Mouse (Mus musculus) MEL (cell line): ENCODE data around the gene Hs1bp3. TPM values are rescaled to one million over a fixed set of nuclear protein-coding genes. Genes with fewer than 3 reads are reported as not detected.
A peak's percentile ranks its signal among the peaks of the same experiment; 100 is the strongest.

ENCODE experiments used
- DNase-seq: peaks from one replicate; pipeline ENCODE4 v3.0.0; 2011; ENCODE audit warnings: low read depth, low spot score
- H3K27ac ChIP-seq: 2 replicates; pipeline ENCODE4 v1.5.1; 2012; ENCODE audit warnings: low read depth, mild to moderate bottlenecking, control low read depth, low read length, moderate library complexity; ENCODE audit not compliant: control insufficient read depth
- H3K27me3 ChIP-seq, 2 experiments: fragments of 150-350 bp in 1 of 2; sonication (generic) in 1 of 2; 2 replicates each; pipeline ENCODE4 v1.6.1; 2012; ENCODE audit warnings: low read length in 2 of 2, mild to moderate bottlenecking in 2 of 2, improper control_type of control experiment in 1 of 2, moderate library complexity in 1 of 2; ENCODE audit not compliant: insufficient read depth in 2 of 2, control insufficient read depth in 1 of 2
- H3K36me3 ChIP-seq, 2 experiments: 2 replicates each; pipeline ENCODE4 v1.6.1; 2012 to 2014; ENCODE audit warnings: low read length in 2 of 2, improper control_type of control experiment in 1 of 2, inconsistent platforms in 1 of 2, mild to moderate bottlenecking in 1 of 2; ENCODE audit not compliant: insufficient read depth in 2 of 2, control insufficient read depth in 1 of 2
- H3K4me1 ChIP-seq, 2 experiments: fragments of 150-350 bp in 1 of 2; sonication (generic) in 1 of 2; 2 replicates each; pipeline ENCODE4 v1.6.1; 2012; ENCODE audit warnings: low read length in 2 of 2, improper control_type of control experiment in 1 of 2, mild to moderate bottlenecking in 1 of 2; ENCODE audit not compliant: insufficient read depth in 2 of 2, control insufficient read depth in 1 of 2
- H3K4me3 ChIP-seq, 2 experiments: fragments of 150-350 bp in 1 of 2; sonication (generic) in 1 of 2; 2 replicates each; pipeline ENCODE4 v1.5.1; 2012; ENCODE audit warnings: low read depth in 2 of 2, low read length in 2 of 2, mild to moderate bottlenecking in 2 of 2, moderate library complexity in 2 of 2, control low read depth in 1 of 2, improper control_type of control experiment in 1 of 2; ENCODE audit not compliant: control insufficient read depth in 1 of 2, insufficient read depth in 1 of 2
- H3K79me2 ChIP-seq: 2 replicates; pipeline ENCODE4 v1.6.1; 2012; ENCODE audit warnings: mild to moderate bottlenecking, low read length, moderate library complexity; ENCODE audit not compliant: control insufficient read depth, poor library complexity, insufficient read depth
- H3K9ac ChIP-seq: 2 replicates; pipeline ENCODE4 v1.6.1; 2012; ENCODE audit warnings: low read depth, mild to moderate bottlenecking, control low read depth, low read length, moderate library complexity; ENCODE audit not compliant: control insufficient read depth, poor library complexity, severe bottlenecking
- H3K9me3 ChIP-seq: fragments of 150-350 bp; sonication (generic); replicated peaks from 2 replicates; pipeline ENCODE4 v1.6.1; 2012; ENCODE audit warnings: mild to moderate bottlenecking, low read length, improper control_type of control experiment, moderate library complexity; ENCODE audit not compliant: insufficient read depth
- BHLHE40 ChIP-seq: IDR thresholded peaks from 2 replicates; pipeline ENCODE4 v1.6.1; 2012; ENCODE audit warnings: low read depth, mild to moderate bottlenecking, inconsistent platforms, low read length, improper control_type of control experiment, borderline replicate concordance
- CHD2 ChIP-seq: IDR thresholded peaks from 2 replicates; pipeline ENCODE4 v1.6.1; 2011; ENCODE audit warnings: low read length, improper control_type of control experiment
- CTCF ChIP-seq, 3 experiments: IDR thresholded peaks in 2 of 3; conservative IDR thresholded peaks in 1 of 3; 2 replicates each; pipeline ENCODE4 v1.5.1; 2011 to 2012; ENCODE audit warnings: low read length in 3 of 3, low read depth in 2 of 3, mild to moderate bottlenecking in 2 of 3, improper control_type of control experiment in 1 of 3, inconsistent platforms in 1 of 3, mixed read lengths in 1 of 3, moderate library complexity in 1 of 3; ENCODE audit not compliant: control insufficient read depth in 1 of 3, insufficient read depth in 1 of 3, poor library complexity in 1 of 3, severe bottlenecking in 1 of 3
- E2F4 ChIP-seq: IDR thresholded peaks from 2 replicates; pipeline ENCODE4 v1.6.1; 2011; ENCODE audit warnings: low read depth, low read length, improper control_type of control experiment, borderline replicate concordance
- EP300 ChIP-seq, 2 experiments: IDR thresholded peaks; 2 replicates each; pipeline ENCODE4 v1.6.1; 2011; ENCODE audit warnings: improper control_type of control experiment in 2 of 2, low read length in 2 of 2, low read depth in 1 of 2, mild to moderate bottlenecking in 1 of 2
- GABPA ChIP-seq: IDR thresholded peaks from 2 replicates; pipeline ENCODE4 v1.6.1; 2012; ENCODE audit warnings: low read depth, mild to moderate bottlenecking, inconsistent platforms, low read length, improper control_type of control experiment, moderate library complexity
- JUND ChIP-seq: IDR thresholded peaks from 2 replicates; pipeline ENCODE4 v1.6.1; 2011; ENCODE audit warnings: low read depth, mild to moderate bottlenecking, improper control_type of control experiment, low read length
- KAT2A ChIP-seq: conservative IDR thresholded peaks from 2 replicates; pipeline ENCODE4 v1.6.1; 2012; ENCODE audit warnings: low read depth, low read length, improper control_type of control experiment, inconsistent platforms
- MAFK ChIP-seq: IDR thresholded peaks from 2 replicates; pipeline ENCODE4 v1.6.1; 2011; ENCODE audit warnings: low read depth, mild to moderate bottlenecking, low read length, improper control_type of control experiment, borderline replicate concordance
- MXI1 ChIP-seq: IDR thresholded peaks from 2 replicates; pipeline ENCODE4 v1.6.1; 2011; ENCODE audit warnings: mild to moderate bottlenecking, low read depth, low read length, improper control_type of control experiment
- MYC ChIP-seq: IDR thresholded peaks from 2 replicates; pipeline ENCODE4 v1.6.1; 2011; ENCODE audit warnings: low read depth, mild to moderate bottlenecking, low read length, improper control_type of control experiment, moderate library complexity
- POLR2AphosphoS5 ChIP-seq: IDR thresholded peaks from 2 replicates; pipeline ENCODE4 v1.6.1; 2012; ENCODE audit warnings: low read depth, borderline replicate concordance, mild to moderate bottlenecking, inconsistent platforms, low read length, moderate library complexity, mixed read lengths
- RAD21 ChIP-seq: IDR thresholded peaks from 2 replicates; pipeline ENCODE4 v1.6.1; 2011; ENCODE audit warnings: mild to moderate bottlenecking, low read depth, low read length, improper control_type of control experiment
- SMC3 ChIP-seq: IDR thresholded peaks from 2 replicates; pipeline ENCODE4 v1.6.1; 2011; ENCODE audit warnings: low read depth, low read length, improper control_type of control experiment
- TAL1 ChIP-seq: IDR thresholded peaks from 2 replicates; pipeline ENCODE4 v1.6.1; 2012; ENCODE audit warnings: mild to moderate bottlenecking, inconsistent platforms, low read length, moderate library complexity, mixed read lengths
- TBP ChIP-seq: IDR thresholded peaks from 2 replicates; pipeline ENCODE4 v1.8.0; 2011; ENCODE audit warnings: low read depth, low read length, improper control_type of control experiment
- USF1 ChIP-seq: IDR thresholded peaks from 2 replicates; pipeline ENCODE4 v1.6.1; 2014; ENCODE audit warnings: low read depth, mild to moderate bottlenecking, inconsistent platforms, low read length, improper control_type of control experiment, moderate library complexity
- USF2 ChIP-seq, 2 experiments: IDR thresholded peaks; 2 replicates each; pipeline ENCODE4 v1.6.1; 2011 to 2012; ENCODE audit warnings: improper control_type of control experiment in 2 of 2, low read length in 2 of 2, borderline replicate concordance in 1 of 2, inconsistent platforms in 1 of 2, low read depth in 1 of 2, mild to moderate bottlenecking in 1 of 2; ENCODE audit not compliant: insufficient read depth in 1 of 2
- ZC3H11A ChIP-seq: IDR thresholded peaks from 2 replicates; pipeline ENCODE4 v1.6.1; 2012; ENCODE audit warnings: low read depth, mild to moderate bottlenecking, inconsistent platforms, low read length, improper control_type of control experiment
- ZKSCAN1 ChIP-seq: IDR thresholded peaks from 2 replicates; pipeline ENCODE4 v1.6.1; 2012; ENCODE audit warnings: low read depth, mild to moderate bottlenecking, inconsistent platforms, low read length, improper control_type of control experiment, moderate library complexity
- polyA plus RNA-seq, 2 experiments: library from polyadenylated mRNA; stranded (reverse) in 1 of 2; unstranded in 1 of 2; fragments of >175 nt in 1 of 2; fragments of >200 nt in 1 of 2; gene quantifications; 2 replicates each; pipeline versions ENCODE4 v1.2.1 to v1.2.4; 2012; ENCODE audit warnings: low replicate concordance in 2 of 2, low read depth in 1 of 2; ENCODE audit not compliant: insufficient read length in 2 of 2, insufficient read depth in 1 of 2, missing spikeins in 1 of 2
- total RNA-seq: library from RNA; depleted of rRNA; stranded (reverse); fragments of 300-350 nt; gene quantifications from 2 replicates; pipeline ENCODE4 v1.2.3, GENCODE M21; 2012

The Hs1bp3 gene
- total and polyA plus RNA-seq, 3 experiments: 4.7 to 17.4 TPM; not detected in 1

DNA sequence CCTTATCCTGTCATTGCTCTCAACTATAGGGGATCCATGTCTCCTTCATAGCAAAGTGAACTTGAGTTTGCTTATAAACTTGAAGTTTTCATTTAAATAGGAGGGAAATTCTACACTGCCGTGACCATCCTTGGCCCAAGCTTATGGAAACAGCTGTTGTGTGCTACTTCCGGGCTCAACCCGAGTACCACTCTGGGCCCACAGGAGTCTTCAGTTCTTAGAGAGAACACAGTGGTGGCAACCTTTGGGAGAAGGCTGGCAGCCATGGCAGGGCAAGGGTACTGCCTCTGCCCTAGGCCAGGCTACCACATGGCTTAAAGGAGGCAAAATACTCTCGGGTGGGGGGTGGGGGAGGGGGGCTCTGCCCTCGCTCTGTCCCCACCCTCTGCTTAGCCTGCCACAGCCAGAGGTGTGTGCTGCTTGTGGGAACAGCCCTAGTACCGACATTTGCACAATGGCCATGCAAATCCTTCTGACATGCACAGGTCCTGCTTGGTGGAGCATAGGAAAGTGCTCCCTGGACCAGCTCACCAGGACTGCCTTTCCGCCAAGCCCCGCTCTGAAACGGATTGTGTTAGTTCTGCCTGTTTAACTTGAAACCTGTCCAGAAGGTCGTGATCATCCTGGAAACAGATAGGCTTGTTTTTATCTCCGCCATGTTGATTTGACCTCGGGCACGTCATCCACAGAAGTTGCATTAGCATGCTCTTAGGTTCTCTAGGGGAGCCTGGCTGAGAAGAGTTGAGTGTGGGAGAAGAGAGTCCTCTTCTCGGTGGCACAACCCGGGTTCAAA is 31.8 kb upstream of the Hs1bp3 start:
- Histone ChIP-seq H3K27me3 (no peaks in the 10 kb centered on the region), H3K4me3 (no peak overlapping the region), H3K9ac (no peak overlapping the region), H3K27ac (no peak overlapping the region), H3K36me3 (peaks cover 0 to 2% of the 10 kb centered on the region in 2 experiments; a peak in 2 of 4 replicates)
- no peak for DNase-seq
- no peak for TF ChIP-seq MYC
- TF ChIP-seq ZC3H11A: no peak
- no peak for TF ChIP-seq MAFK
- TF ChIP-seq USF2 (IDR thresholded peaks at IDR 0.05; ENCODE audit: borderline replicate concordance in 1 of 2, insufficient read depth in 1 of 2, low read depth in 1 of 2, low read length in 2 of 2): no peak
- no peak for TF ChIP-seq JUND
- TF ChIP-seq CHD2: no peak
- no peak for TF ChIP-seq ZKSCAN1
- TF ChIP-seq TAL1: no peak
- no peak for TF ChIP-seq MXI1
- no peak for TF ChIP-seq POLR2AphosphoS5
- TF ChIP-seq BHLHE40: no peak
- no peak for TF ChIP-seq EP300 (IDR thresholded peaks at IDR 0.05; ENCODE audit: low read depth in 1 of 2, low read length in 2 of 2)
- TF ChIP-seq TBP: no peak
- no peak for TF ChIP-seq GABPA
- no peak for TF ChIP-seq USF1
- TF ChIP-seq KAT2A: no peak
- TF ChIP-seq, all 39 proteins: peak for 0
- H3K79me2 ChIP-seq: no peaks in the 10 kb centered on the region
- H3K4me1 ChIP-seq: no peaks in the 10 kb centered on the region
- no peaks in the 10 kb centered on the region for H3K9me3 ChIP-seq

DNA sequence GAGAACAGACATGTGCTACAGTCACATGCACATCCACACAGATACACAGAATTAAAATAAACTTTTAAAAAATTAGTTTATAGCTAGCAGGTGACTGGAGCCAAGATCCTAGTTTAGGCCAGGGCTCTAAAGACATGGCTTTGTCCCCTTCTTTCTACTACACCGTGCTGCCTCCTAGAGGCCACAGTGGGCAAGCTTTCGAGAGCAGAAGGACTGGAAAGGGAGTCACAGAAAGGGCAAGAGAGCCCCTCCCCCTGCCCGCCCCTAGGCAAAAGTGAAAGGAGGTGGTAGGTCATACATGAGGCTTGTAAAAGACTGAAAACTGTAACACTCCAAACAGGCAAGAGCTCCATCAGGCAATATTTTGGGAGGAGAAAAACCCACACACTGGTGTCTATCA is 25.3 kb upstream of the Hs1bp3 start:
- no peak overlapping the region for H3K9ac ChIP-seq
- H3K4me1 ChIP-seq: no peaks in the 10 kb centered on the region
- TF ChIP-seq CTCF (IDR thresholded peaks at IDR 0.05 in 2 of 3, conservative IDR thresholded peaks at IDR 0.05 in 1 of 3; ENCODE audit: control insufficient read depth in 1 of 3, insufficient read depth in 1 of 3, low read depth in 2 of 3, low read length in 3 of 3, poor library complexity in 1 of 3, severe bottlenecking in 1 of 3) (peak; percentile 5 to 59 (median 53); a peak in 4 of 6 replicates), RAD21 (peak; percentile 44), E2F4 (no peak), SMC3 (peak; percentile 48)
- TF ChIP-seq, all 39 proteins: peak for 3
- H3K27me3 ChIP-seq: no peaks in the 10 kb centered on the region
- peak; percentile 44 for DNase-seq
- H3K4me3 ChIP-seq: no peak overlapping the region
- H3K79me2 ChIP-seq: no peaks in the 10 kb centered on the region
- H3K36me3 ChIP-seq: no peaks in the 10 kb centered on the region
- no peaks in the 10 kb centered on the region for H3K9me3 ChIP-seq
- H3K27ac ChIP-seq: no peak overlapping the region
